Mouse (Mus musculus) left cerebral cortex, postnatal 36 days (tissue): ENCODE results near the gene Defb13. TPM values are rescaled to one million over a fixed set of nuclear protein-coding genes. Genes with fewer than 3 reads are reported as not detected.
A peak's percentile ranks its signal among the peaks of the same experiment; 100 is the strongest.
"Not testable (repeated sequence)": the region's sequence is repeated elsewhere in the genome, so short reads cannot be mapped to it uniquely, and the experiment has no call there.

Experiments used
- DNase-seq, 2 experiments: peaks; one replicate each; pipeline ENCODE4 v3.0.0; 2021 to 2022; ENCODE audit warnings: low spot score in 2 of 2, mixed read lengths in 1 of 2
- intact Hi-C: fragments of 180-260 bp; cut with DNase I; formaldehyde crosslinking; loops from one replicate; pipeline ENCODE4 v1.15.1; 2025
- total RNA-seq, 2 experiments: library from RNA; stranded (reverse); gene quantifications; 2 replicates each; pipeline ENCODE4 v1.2.3; 2021

The Defb13 gene
- total RNA-seq, result not detected

DNA sequence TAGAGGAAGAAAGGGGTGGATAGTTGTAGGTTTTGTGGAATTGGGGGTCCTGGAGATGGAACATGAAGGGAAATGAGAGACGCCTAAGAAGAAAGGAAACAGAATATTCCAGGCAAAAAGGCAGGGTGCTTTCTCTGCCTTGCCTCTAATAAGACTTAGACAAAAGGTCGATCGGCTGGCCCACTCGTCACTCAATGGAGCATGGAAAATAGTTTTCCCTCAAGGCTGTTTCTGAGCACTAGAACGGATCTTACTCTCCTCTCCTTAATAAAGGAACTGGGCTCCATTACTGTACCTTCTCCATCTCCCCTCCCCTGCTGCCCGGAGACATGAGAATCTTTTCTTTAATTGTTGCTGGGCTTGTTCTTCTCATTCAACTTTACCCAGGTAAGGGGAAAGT, at the start of gene Defb13:
Gene Defb13, plus strand, starts transcription at position 301 of the 400 bp plus-strand sequence.
- intact Hi-C loops, result no loop called here
- DNase-seq, result no peak

DNA sequence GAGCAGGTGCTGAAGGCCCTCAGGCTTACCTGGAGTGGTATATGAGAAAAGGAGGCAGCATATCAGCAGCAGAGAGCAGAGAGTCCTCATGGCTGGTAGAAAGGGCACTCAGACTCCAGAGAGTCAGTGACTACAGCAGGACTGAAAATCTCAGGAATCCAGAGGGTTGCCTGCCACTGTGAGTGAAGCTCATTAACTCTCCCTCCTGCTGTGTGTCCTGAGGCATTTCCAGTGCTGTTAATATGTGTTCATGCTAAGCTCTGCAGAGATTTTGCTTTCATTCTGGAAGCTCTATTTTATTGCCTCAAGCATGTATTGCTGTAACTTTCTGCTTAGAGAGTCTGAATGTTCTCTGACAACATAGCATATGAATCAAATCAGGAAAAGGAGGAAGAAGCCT, 40.3 kb upstream of the Defb13 start, which contains the start of gene Defb11:
Gene Defb11, minus strand, starts transcription at position 123 of the 400 bp plus-strand sequence.
- intact Hi-C loops, DNase-seq: not testable (repeated sequence)

DNA sequence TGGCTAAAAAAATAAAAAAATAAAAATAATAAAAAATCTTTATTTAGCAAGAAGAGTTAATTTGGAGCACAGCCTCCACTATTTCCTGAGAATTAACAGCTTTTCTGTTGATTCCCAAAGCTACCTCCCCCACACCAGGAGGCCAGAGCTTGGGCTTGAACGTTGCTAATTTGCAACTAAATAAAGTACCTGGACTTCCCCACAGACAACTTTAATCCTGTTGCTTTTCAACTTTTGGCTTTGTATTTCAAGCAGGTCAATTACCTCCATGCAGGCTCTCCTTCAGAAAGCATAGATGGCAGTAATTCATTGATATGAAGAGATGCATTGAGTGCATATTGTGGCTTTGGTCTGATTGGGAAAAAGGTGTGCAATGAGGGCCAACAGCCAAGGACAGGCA, 34.6 kb upstream of the Defb13 start:
- intact Hi-C loops, result no loop called here
- no peak for DNase-seq

GRCm38 (mm10) chr8:21912554-21912953, 34.0 kb upstream of the Defb13 start:
- intact Hi-C loops, result no loop called here
- DNase-seq, result no peak

GRCm38 (mm10) chr8:21915625-21916024, 30.9 kb upstream of the Defb13 start:
- DNase-seq, result peak; percentile 5 to 18
- intact Hi-C loops, result no loop called here

GRCm38 (mm10) chr8:21930754-21931153, 15.8 kb upstream of the Defb13 start:
- intact Hi-C loops, DNase-seq: not testable (repeated sequence)

GRCm38 (mm10) chr8:21932610-21933009, 14.0 kb upstream of the Defb13 start, which contains the start of gene Defb15:
TSS of gene Defb15 (minus strand) at chr8:21932710.
- intact Hi-C loops, result no loop called here
- no peak for DNase-seq

DNA sequence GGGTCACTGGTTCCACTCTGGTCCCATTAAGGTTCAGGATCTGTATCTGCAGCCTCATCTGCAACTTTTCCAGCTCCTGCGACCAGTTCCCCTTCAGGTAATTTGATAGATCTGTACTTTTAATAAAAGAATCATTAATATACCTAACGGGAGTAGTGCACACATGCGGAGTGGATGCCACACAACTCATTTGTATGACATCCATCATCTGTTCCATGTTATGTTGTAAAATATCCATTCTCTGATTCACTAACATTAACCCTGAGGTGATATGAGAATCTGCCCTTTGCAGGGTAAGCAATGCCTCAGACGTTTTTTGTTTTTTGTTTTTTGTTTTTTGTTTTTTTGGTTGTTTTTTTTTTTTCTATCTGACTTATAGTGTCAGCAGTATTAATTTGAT, 8.5 kb upstream of the Defb13 start, which contains the start of gene Defb35:
Gene Defb35, plus strand, starts transcription at position 301 of the 400 bp plus-strand sequence.
- intact Hi-C loops, result not testable (repeated sequence)

DNA sequence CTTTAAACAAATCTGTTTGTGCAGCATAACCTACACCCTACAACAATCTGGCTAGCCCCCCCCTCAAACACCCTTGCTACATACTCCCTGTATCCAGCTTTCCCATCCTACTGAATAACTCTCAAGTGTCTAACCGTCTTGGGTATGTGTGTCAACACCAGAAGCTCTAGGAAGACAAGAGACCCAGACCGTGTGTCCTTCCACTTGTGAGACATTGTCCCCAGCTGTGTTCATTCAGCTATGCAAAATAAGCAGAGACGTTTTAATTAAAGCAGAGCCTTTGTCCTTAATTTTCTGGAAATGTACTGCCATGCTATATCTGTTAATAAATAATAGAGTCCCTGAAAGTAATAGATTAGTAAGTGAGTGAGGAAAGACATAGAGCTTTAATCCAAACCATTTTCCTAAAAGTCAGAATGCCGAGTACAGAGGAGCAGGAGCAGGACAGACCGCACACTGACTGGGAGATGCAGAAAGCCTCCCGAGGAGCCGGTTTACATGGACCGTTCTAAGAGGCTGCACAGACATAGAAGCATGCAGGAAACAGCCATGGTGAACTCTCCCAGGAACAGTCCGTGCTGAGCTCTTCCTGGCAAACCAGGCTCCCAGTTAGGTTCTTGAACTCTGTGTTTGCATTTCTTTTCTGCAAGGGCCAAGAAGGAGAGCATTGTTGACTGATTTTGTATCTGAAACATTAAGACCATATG, 902 bp downstream of the Defb13 start:
- intact Hi-C loops, result no loop called here
- DNase-seq, result no peak

More for the DNA sequence above, 8.5 kb upstream of the Defb13 start, which contains the start of gene Defb35:
- not testable (repeated sequence) for DNase-seq

- intact Hi-C loops, result loop anchor here (5.0 kb wide), 2 partner anchors 198 to 958 kb away; no protein-coding TSS in a partner anchor
- DNase-seq, result peak; percentile 28 to 35
These were observed 8.8 kb downstream of the Defb13 start for GRCm38 (mm10) chr8:21955321-21955720.

GRCm38 (mm10) chr8:21956336-21956735, 9.8 kb downstream of the Defb13 start:
- intact Hi-C loops, result loop anchor here (5.0 kb wide), 2 partner anchors 199 to 959 kb away; no protein-coding TSS in a partner anchor
- no peak for DNase-seq

- intact Hi-C loops, result loop anchor here (5.0 kb wide), 2 partner anchors 201 to 961 kb away; no protein-coding TSS in a partner anchor
- DNase-seq, result no peak
These were observed 11.9 kb downstream of the Defb13 start, which contains the start of gene Fam90a1a for GRCm38 (mm10) chr8:21958414-21958813. TSS of gene Fam90a1a (plus strand) at chr8:21958714.

DNA sequence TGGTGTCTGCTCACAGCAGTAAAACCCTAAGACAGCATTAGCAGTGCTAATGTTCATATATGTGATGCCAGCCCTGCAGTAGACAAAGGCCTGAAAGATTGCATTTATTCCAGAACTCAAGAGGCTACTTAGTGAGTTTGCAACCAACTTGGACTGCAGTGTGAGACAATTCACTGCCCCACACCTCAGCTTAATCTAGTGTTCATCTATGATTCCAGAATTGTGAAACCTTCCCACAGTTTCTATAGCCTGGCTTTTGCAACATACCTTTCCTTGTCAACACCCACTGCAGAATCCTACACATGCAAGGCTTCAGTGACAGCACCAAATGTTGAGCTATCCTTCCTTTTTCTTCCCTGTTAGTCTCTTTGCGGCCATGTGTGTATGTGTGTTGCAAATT, 20.1 kb downstream of the Defb13 start:
- DNase-seq, result no peak
- intact Hi-C loops, result no loop called here

DNA sequence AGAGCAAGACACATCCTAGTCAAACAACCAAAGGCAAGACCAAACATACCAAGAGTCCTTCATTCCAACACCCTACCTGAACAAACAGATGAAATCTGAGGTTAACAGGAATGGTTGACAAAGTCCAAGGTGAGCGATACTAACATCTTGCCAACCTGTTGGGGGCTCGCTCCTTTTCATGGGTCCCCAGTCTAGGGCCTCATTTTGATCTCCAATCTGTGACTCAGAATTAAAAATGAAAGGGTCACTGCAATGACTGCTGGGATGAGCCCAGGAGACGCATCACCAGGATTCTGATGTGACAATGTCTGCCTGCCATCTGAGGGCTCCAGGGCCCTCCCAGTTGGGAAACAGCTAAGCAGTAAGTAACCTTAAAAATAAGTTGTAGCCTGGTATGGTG, 22.9 kb downstream of the Defb13 start, which contains the start of gene Ccdc70:
Gene Ccdc70, plus strand, starts transcription at position 301 of the 400 bp plus-strand sequence.
- no peak for DNase-seq
- intact Hi-C loops, result no loop called here

DNA sequence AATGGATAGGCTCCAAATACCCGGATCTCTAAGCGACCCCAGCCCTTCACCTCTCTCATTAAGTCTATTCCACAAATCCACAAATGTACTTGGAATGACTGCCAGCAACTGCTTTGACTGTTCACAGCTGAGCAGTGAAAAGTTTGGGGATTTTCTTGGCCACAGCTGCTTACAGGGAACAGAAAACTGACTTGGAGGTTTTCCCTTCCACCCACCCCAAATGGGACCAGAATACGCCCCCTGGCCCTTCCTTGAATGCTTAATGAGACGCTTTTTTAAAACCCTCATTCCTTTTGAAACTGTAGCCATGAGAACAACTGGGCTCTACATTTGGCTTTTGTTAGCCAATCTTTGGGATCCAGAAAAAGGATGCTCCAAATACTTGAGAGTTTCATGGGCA, 31.6 kb downstream of the Defb13 start:
- intact Hi-C loops, result no loop called here
- DNase-seq, result peak; percentile 6 to 23

- DNase-seq, result peak; percentile 16 to 23
- intact Hi-C loops, result loop anchor here (5.0 kb wide), 1 partner anchor 224 kb away; no protein-coding TSS in a partner anchor
These were observed 35.2 kb downstream of the Defb13 start for GRCm38 (mm10) chr8:21981664-21982337.

- peak; percentile 38 to 58 for DNase-seq
- intact Hi-C loops, result loop anchor here (5.0 kb wide), 3 partner anchors 55 to 420 kb away; partner anchors contain the start of genes Mrps31 and Nek3
These were observed 45.6 kb downstream of the Defb13 start for GRCm38 (mm10) chr8:21992184-21992583.

GRCm38 (mm10) chr8:21995181-21995580, 48.6 kb downstream of the Defb13 start:
- intact Hi-C loops, result no loop called here
- DNase-seq, result no peak
